Mouse (Mus musculus): ENCODE measurements around the gene Wdr27.

DNA sequence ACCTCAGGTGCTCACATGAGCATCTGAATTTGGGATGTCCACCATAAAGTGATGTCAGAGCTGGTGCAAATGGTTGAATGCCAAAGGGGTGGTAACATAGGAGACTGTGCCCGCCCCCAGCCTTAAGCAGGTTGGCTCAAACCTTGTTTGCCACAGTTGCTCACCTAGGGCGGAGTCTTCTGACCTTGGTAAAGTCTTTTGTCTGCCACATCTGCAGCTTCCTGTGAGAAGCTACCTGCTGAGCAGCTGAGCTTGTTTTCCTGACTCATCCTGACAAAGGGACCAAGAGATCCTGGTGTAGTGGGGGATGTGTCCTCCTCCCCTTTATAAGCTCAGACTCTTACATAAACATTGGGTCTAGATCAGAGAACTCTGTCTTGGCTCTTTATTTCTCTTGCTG lies 125.0 kb downstream of the Wdr27 start:
- TF ChIP-seq POLR2A (IDR thresholded peaks at IDR 0.05; ENCODE audit: borderline replicate concordance, control insufficient read depth, low read depth, low read length): no peak
- no peak for TF ChIP-seq CTCF (IDR thresholded peaks at IDR 0.05; ENCODE audit: control insufficient read depth, insufficient read depth, low read length)
